Comparison of ENCODE assay signal across 17 mouse cellular contexts in genomic region chr5:22153601-22154000, GRCm38 (mm10).
DNase-seq lines count a peak whose midpoint lies in the region; ATAC-seq lines count a peak whose summit lies in the region.
"Had no signal": no experiment of that assay in that cellular context is flagged by ENCODE, and none has a peak within 500 bp of the region (broad histone marks: within the 10 kb centered on the region; RNA-seq: fewer than 3 reads in every experiment).

No protein-coding gene starts in this region.

- H3K9me3 ChIP-seq in neural tube, embryonic 13.5 days = no peaks in the 10 kb centered on the region
- H3K9me3 ChIP-seq in neural tube, embryonic 15.5 days (replicated peaks) = no peaks in the 10 kb centered on the region
- H3K9me3 ChIP-seq in forebrain, embryonic 14.5 days (replicated peaks; ENCODE audit: control insufficient read depth, low read length) = no peaks in the 10 kb centered on the region
- H3K9me3 ChIP-seq: embryonic facial prominence, embryonic 13.5 days had no signal

- no peaks in the 10 kb centered on the region for H3K27me3 ChIP-seq in neural tube, embryonic 13.5 days
- H3K27me3 ChIP-seq in neural tube, embryonic 15.5 days (replicated peaks) = no peaks in the 10 kb centered on the region
- H3K27me3 ChIP-seq in forebrain, embryonic 14.5 days (replicated peaks; ENCODE audit: control insufficient read depth, insufficient read depth, low read length) = no peaks in the 10 kb centered on the region
- H3K27me3 ChIP-seq: embryonic facial prominence, embryonic 13.5 days had no signal

- H3K36me3 ChIP-seq in neural tube, embryonic 13.5 days = no peaks in the 10 kb centered on the region
- no peaks in the 10 kb centered on the region for H3K36me3 ChIP-seq in neural tube, embryonic 15.5 days
- no peaks in the 10 kb centered on the region for H3K36me3 ChIP-seq in forebrain, embryonic 14.5 days (ENCODE audit: control insufficient read depth, insufficient read depth, low read length)
- H3K36me3 ChIP-seq: embryonic facial prominence, embryonic 13.5 days had no signal

- 44% methylated on average over 6 of the region's 6 CpGs for WGBS in neural tube, embryonic 13.5 days
- 37% methylated on average over 6 of the region's 6 CpGs for WGBS in neural tube, embryonic 15.5 days
- 10% methylated on average over 6 of the region's 6 CpGs for WGBS in forebrain, embryonic 14.5 days

- no peak overlapping the region for H3K4me3 ChIP-seq in neural tube, embryonic 13.5 days
- no peak overlapping the region for H3K4me3 ChIP-seq in neural tube, embryonic 15.5 days (replicated peaks)
- H3K4me3 ChIP-seq in forebrain, embryonic 14.5 days (ENCODE audit: low read depth, low read length) = no peak overlapping the region
- H3K4me3 ChIP-seq: embryonic facial prominence, embryonic 13.5 days had no signal

- 0 out of 2 replicates have a peak, but pooled peaks have one; percentile 8 for ATAC-seq in neural tube, embryonic 13.5 days (ENCODE audit: low read depth)
- ATAC-seq in neural tube, embryonic 15.5 days (ENCODE audit: low FRiP score) = no peak
- peak; percentile 54; the same call in 1 of the 2 replicates for ATAC-seq in forebrain, embryonic 14.5 days
- ATAC-seq: CD4-positive, CD25-positive, alpha-beta regulatory T cell, adult 4 months had no signal

- 0 out of 2 replicates have a peak overlapping the region, but pooled peaks have one; percentile 22 for H3K9ac ChIP-seq in neural tube, embryonic 13.5 days
- no peak overlapping the region for H3K9ac ChIP-seq in neural tube, embryonic 15.5 days (replicated peaks)
- peak overlapping the region; percentile 10; the same call in 1 of the 2 replicates for H3K9ac ChIP-seq in forebrain, embryonic 14.5 days (ENCODE audit: low read length)
- H3K9ac ChIP-seq: embryonic facial prominence, embryonic 13.5 days had no signal

- peak; percentile 77 for DNase-seq in cerebellum, adult 8-10 months
- DNase-seq in forebrain, embryonic 14.5 days (ENCODE audit: low spot score) = peak; percentile 48
- DNase-seq in retina, postnatal 1 day = peak; percentile 53
- no peak for DNase-seq in adrenal gland, adult 2 months
- no peak for DNase-seq in right cerebral cortex, postnatal 10 days (ENCODE audit: low spot score in 2 of 2)
- DNase-seq in adrenal gland, postnatal 25 days = no peak
- DNase-seq: kidney, adult 18-20 months; kidney, postnatal 25 days; liver; lung, adult 18-20 months; right cerebral cortex, postnatal 14 days; thymus, postnatal 36 days had no signal

- no peak overlapping the region for H3K27ac ChIP-seq in neural tube, embryonic 13.5 days (replicated peaks)
- H3K27ac ChIP-seq in neural tube, embryonic 15.5 days (replicated peaks) = no peak overlapping the region
- H3K27ac ChIP-seq in forebrain, embryonic 14.5 days (ENCODE audit: low read depth, low read length) = no peak overlapping the region
- H3K27ac ChIP-seq: embryonic facial prominence, embryonic 13.5 days; macrophage had no signal

- no peak overlapping the region for H3K4me2 ChIP-seq in neural tube, embryonic 13.5 days
- H3K4me2 ChIP-seq in neural tube, embryonic 15.5 days = no peak overlapping the region
- no peak overlapping the region for H3K4me2 ChIP-seq in forebrain, embryonic 14.5 days (ENCODE audit: low read length)
- H3K4me2 ChIP-seq: embryonic facial prominence, embryonic 13.5 days had no signal

- peaks cover 6% of the 10 kb centered on the region; the same call in 1 of the 2 replicates for H3K4me1 ChIP-seq in neural tube, embryonic 13.5 days (replicated peaks)
- peaks cover 4% of the 10 kb centered on the region; the same call in 1 of the 2 replicates for H3K4me1 ChIP-seq in neural tube, embryonic 15.5 days
- no peaks in the 10 kb centered on the region for H3K4me1 ChIP-seq in forebrain, embryonic 14.5 days (ENCODE audit: control insufficient read depth, insufficient read depth, low read length)
- H3K4me1 ChIP-seq: embryonic facial prominence, embryonic 13.5 days had no signal

Comparison
In these comparisons a context has a peak if more than half of its experiments do, and no peak if none do; other contexts are left out.
1. DNase-seq: peak in cerebellum, adult 8-10 months (single experiment), forebrain, embryonic 14.5 days (single experiment) and retina, postnatal 1 day (single experiment); none in adrenal gland, adult 2 months (single experiment), right cerebral cortex, postnatal 10 days (0 of 2) and adrenal gland, postnatal 25 days (single experiment).